Mouse (Mus musculus): Measurements from ENCODE around the gene Srms. TPM values are rescaled to one million over a fixed set of nuclear protein-coding genes. Genes with fewer than 3 reads are reported as not detected.
"Not testable (repeated sequence)": the region's sequence is repeated elsewhere in the genome, so short reads cannot be mapped to it uniquely, and the experiment has no call there.

Gene Srms
- total RNA-seq, 2 experiments from 2014 or later = 0.09 TPM; not detected in 1

- DNase-seq = peak; percentile 81
Observed at GRCm38 (mm10) chr2:181219538-181220216, 6.7 kb upstream of the Srms start, which contains the start of gene Fndc11. Gene Fndc11, plus strand, starts transcription at chr2:181220013.

- DNase-seq = no peak
Observed at GRCm38 (mm10) chr2:181218881-181219485, 6.0 kb upstream of the Srms start.

GRCm38 (mm10) chr2:181216037-181216436 is 3.1 kb upstream of the Srms start:
- no peak for DNase-seq

- DNase-seq = no peak
Observed at GRCm38 (mm10) chr2:181212389-181213020, 480 bp downstream of the Srms start.

- DNase-seq = no peak
Observed at GRCm38 (mm10) chr2:181206118-181206517, 6.9 kb downstream of the Srms start.

GRCm38 (mm10) chr2:181205678-181206077 is 7.3 kb downstream of the Srms start:
- no peak for DNase-seq

- no peak for DNase-seq
Observed at GRCm38 (mm10) chr2:181202886-181203285, 10.1 kb downstream of the Srms start.

- DNase-seq = no peak
Observed at GRCm38 (mm10) chr2:181202422-181202821, 10.6 kb downstream of the Srms start, which contains the start of gene Ptk6. Gene Ptk6, minus strand, starts transcription at chr2:181202789.

GRCm38 (mm10) chr2:181201606-181202005 is 11.4 kb downstream of the Srms start:
- no peak for DNase-seq

GRCm38 (mm10) chr2:181196628-181197300 is 16.2 kb downstream of the Srms start:
- no peak for DNase-seq

GRCm38 (mm10) chr2:181193044-181193443 is 19.9 kb downstream of the Srms start:
- no peak for DNase-seq

GRCm38 (mm10) chr2:181191936-181192335 is 21.0 kb downstream of the Srms start:
- no peak for DNase-seq

GRCm38 (mm10) chr2:181191385-181191784 is 21.6 kb downstream of the Srms start:
- not testable (repeated sequence) for DNase-seq

- no peak for DNase-seq
Observed at GRCm38 (mm10) chr2:181189321-181189720, 23.7 kb downstream of the Srms start.

GRCm38 (mm10) chr2:181188681-181189080 is 24.3 kb downstream of the Srms start:
- no peak for DNase-seq

- peak; percentile 91 for DNase-seq
Observed at GRCm38 (mm10) chr2:181187121-181188000, 25.6 kb downstream of the Srms start, which contains the start of gene Ppdpf. Gene Ppdpf, plus strand, starts transcription at chr2:181187247.

GRCm38 (mm10) chr2:181186635-181187034 is 26.4 kb downstream of the Srms start:
- peak; percentile 89 for DNase-seq

GRCm38 (mm10) chr2:181180898-181181297 is 32.1 kb downstream of the Srms start:
- no peak for DNase-seq

GRCm38 (mm10) chr2:181178471-181178870 is 34.5 kb downstream of the Srms start:
- no peak for DNase-seq

- no peak for DNase-seq
Observed at GRCm38 (mm10) chr2:181178015-181178414, 35.0 kb downstream of the Srms start.

GRCm38 (mm10) chr2:181174646-181175045 is 38.3 kb downstream of the Srms start:
- DNase-seq = no peak

GRCm38 (mm10) chr2:181166469-181166868 is 46.5 kb downstream of the Srms start:
- no peak for DNase-seq

Measured in heart, postnatal 4 days (tissue).